Mouse (Mus musculus) limb, embryonic 14.5 days (tissue): Measurements from ENCODE around the gene Rcan2. TPM values are rescaled to one million over a fixed set of nuclear protein-coding genes. Genes with fewer than 3 reads are reported as not detected.

ENCODE experiments used
- ATAC-seq: fragments of 200-750 bp; cut with Nextera tagmentation; 2 replicates; pipeline ENCODE4 v1.8.0; 2017; ENCODE audit warnings: low read depth, moderate number of reproducible peaks, moderate TSS enrichment; ENCODE audit not compliant: low FRiP score
- DNase-seq: peaks from one replicate; pipeline ENCODE4 v3.0.0-alpha.2; 2015; ENCODE audit warnings: low spot score
- H3K27ac ChIP-seq: fragments of 300-500 bp; sonication (generic); replicated peaks from 2 replicates; pipeline ENCODE4 v1.5.1; 2014; ENCODE audit warnings: low read depth, mild to moderate bottlenecking, low read length, moderate library complexity, mixed read lengths
- H3K27me3 ChIP-seq: fragments of 300-500 bp; sonication (generic); 2 replicates; pipeline ENCODE4 v1.6.1; 2014; ENCODE audit warnings: low read length, mixed read lengths; ENCODE audit not compliant: control insufficient read depth, insufficient read depth
- H3K36me3 ChIP-seq: fragments of 300-500 bp; sonication (generic); 2 replicates; pipeline ENCODE4 v1.6.1; 2014; ENCODE audit warnings: mild to moderate bottlenecking, low read length, moderate library complexity, mixed read lengths; ENCODE audit not compliant: control insufficient read depth, insufficient read depth
- H3K4me1 ChIP-seq: fragments of 300-500 bp; sonication (generic); 2 replicates; pipeline ENCODE4 v1.6.1; 2014; ENCODE audit warnings: antibody characterized with exemption, low read length, mixed read lengths; ENCODE audit not compliant: control insufficient read depth, insufficient read depth
- H3K4me2 ChIP-seq: fragments of 300-500 bp; sonication (generic); replicated peaks from 2 replicates; pipeline ENCODE4 v1.6.1; 2014; ENCODE audit warnings: low read depth, mild to moderate bottlenecking, low read length, moderate library complexity; ENCODE audit not compliant: severe bottlenecking
- H3K4me3 ChIP-seq: fragments of 300-500 bp; sonication (generic); replicated peaks from 2 replicates; pipeline ENCODE4 v1.5.1; 2014; ENCODE audit warnings: low read length
- H3K9ac ChIP-seq: fragments of 300-500 bp; sonication (generic); 2 replicates; pipeline ENCODE4 v1.6.1; 2014; ENCODE audit warnings: mild to moderate bottlenecking, low read depth, low read length, moderate library complexity; ENCODE audit not compliant: severe bottlenecking
- H3K9me3 ChIP-seq: fragments of 300-500 bp; sonication (generic); 2 replicates; pipeline ENCODE4 v1.6.1; 2016; ENCODE audit warnings: low read length; ENCODE audit not compliant: control insufficient read depth
- POLR2A ChIP-seq: fragments of 200-500 bp; IDR thresholded peaks from 2 replicates; pipeline ENCODE4 v1.8.0; 2012; ENCODE audit warnings: inconsistent platforms, mild to moderate bottlenecking, moderate library complexity, borderline replicate concordance; ENCODE audit not compliant: insufficient read depth, insufficient read length; ENCODE audit errors: extremely low read depth
- WGBS: fragments of 180-500 bp; shearing (Covaris S2); extraction: QIAGEN DNeasy Blood & Tissue Kit; methylation state at CpG from one replicate; pipeline ENCODE4 v1.1.7; 2014; 5-methylcytosine and 5-hydroxymethylcytosine counted together
- polyA plus RNA-seq, 2 experiments: library from polyadenylated mRNA; depleted of rRNA in 1 of 2; stranded (reverse) in 1 of 2; unstranded in 1 of 2; fragments of >200 nt; fragmentation: Nextera tagmentation in 1 of 2; extraction: Ambion mirVana in 1 of 2; gene quantifications; 2 replicates each; pipeline versions ENCODE4 v1.2.1 to v1.2.3; 2012 to 2014

The Rcan2 gene
- polyA plus RNA-seq, 2 experiments = 2.5 to 3.3 TPM

DNA sequence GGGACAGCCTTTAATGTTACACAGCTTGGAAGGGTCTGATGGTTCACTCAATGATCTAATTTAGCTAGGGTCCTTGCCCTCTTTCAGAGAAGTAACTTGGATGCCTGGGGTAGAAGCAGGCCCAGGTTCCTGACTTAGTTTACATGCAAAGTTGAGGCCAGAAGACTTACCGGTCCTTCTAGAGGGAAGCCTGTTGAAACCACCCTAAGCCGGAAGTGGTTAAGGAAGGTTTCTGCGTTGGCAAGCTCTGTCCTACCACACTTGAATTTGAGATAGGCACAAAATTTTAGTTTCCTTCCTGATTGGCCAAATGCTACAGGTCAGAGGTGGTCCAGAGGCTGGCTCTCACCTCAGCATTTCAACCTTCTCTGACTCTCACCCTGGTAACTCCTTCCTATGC is 287.1 kb downstream of the Rcan2 start:
- DNase-seq = no peak
- no peak overlapping the region for H3K9ac ChIP-seq
- no peak for TF ChIP-seq POLR2A
- H3K27me3 ChIP-seq = no peaks in the 10 kb centered on the region
- H3K27ac ChIP-seq = no peak overlapping the region
- H3K36me3 ChIP-seq = 0 out of 2 replicates have a peak, but pooled peaks cover 5% of the 10 kb centered on the region
- H3K4me1 ChIP-seq = no peaks in the 10 kb centered on the region
- no peak for ATAC-seq
- H3K4me3 ChIP-seq = no peak overlapping the region
- H3K9me3 ChIP-seq = no peaks in the 10 kb centered on the region
- H3K4me2 ChIP-seq = no peak overlapping the region
- 93% methylated on average over 3 of the region's 3 CpGs for WGBS

Other genes with a start within 250 kb of the Rcan2 start
- 4.2 and 5.5 TPM in 2 replicates for gene Pla2g7, start 233.3 kb upstream of the Rcan2 start, polyA plus RNA-seq (2012; rRNA removed)
- gene Pla2g7, start 233.3 kb upstream of the Rcan2 start, polyA plus RNA-seq (2014; fragmentation: Nextera tagmentation; extraction: Ambion mirVana) = 9.3 and 11.3 TPM in 2 replicates
- gene Tdrd6, start 171.1 kb upstream of the Rcan2 start, polyA plus RNA-seq (2012; rRNA removed) = 0.12 and 0.59 TPM in 2 replicates
- not detected in 2 replicates for gene Tdrd6, start 171.1 kb upstream of the Rcan2 start, polyA plus RNA-seq (2014; fragmentation: Nextera tagmentation; extraction: Ambion mirVana)
- 28.1 and 28.6 TPM in 2 replicates for gene Slc25a27, start 134.1 kb upstream of the Rcan2 start, polyA plus RNA-seq (2012; rRNA removed)
- 21.4 and 25.9 TPM in 2 replicates for gene Slc25a27, start 134.1 kb upstream of the Rcan2 start, polyA plus RNA-seq (2014; fragmentation: Nextera tagmentation; extraction: Ambion mirVana)
- 6.0 and 7.0 TPM in 2 replicates for gene Cyp39a1, start 133.9 kb upstream of the Rcan2 start, polyA plus RNA-seq (2012; rRNA removed)
- gene Cyp39a1, start 133.9 kb upstream of the Rcan2 start, polyA plus RNA-seq (2014; fragmentation: Nextera tagmentation; extraction: Ambion mirVana) = 20.0 and 21.6 TPM in 2 replicates